Mouse (Mus musculus) small intestine, adult 2 months (tissue): Measurements from ENCODE around the gene Rnase13.

ENCODE experiments used
- CTCF ChIP-seq: fragments of 200-500 bp; IDR thresholded peaks from 2 replicates; pipeline ENCODE4 v1.5.1; 2012; ENCODE audit warnings: low read depth, mild to moderate bottlenecking, control low read depth, inconsistent platforms, low read length, moderate library complexity, mixed read lengths; ENCODE audit not compliant: insufficient replicate concordance, insufficient read length; ENCODE audit errors: extremely low read depth
- POLR2A ChIP-seq: fragments of 200-500 bp; IDR thresholded peaks from 2 replicates; pipeline ENCODE4 v1.6.1; 2012; ENCODE audit warnings: low read depth, mild to moderate bottlenecking, control low read depth, inconsistent platforms, low read length, moderate library complexity

- no peak for TF ChIP-seq CTCF
- no peak for TF ChIP-seq POLR2A
These were observed 8.4 kb downstream of the Rnase13 start, which contains the start of gene Ndrg2 for GRCm38 (mm10) chr14:51913960-51914762.
